15 mouse cellular contexts compared by ENCODE assay signal in the genomic region with DNA sequence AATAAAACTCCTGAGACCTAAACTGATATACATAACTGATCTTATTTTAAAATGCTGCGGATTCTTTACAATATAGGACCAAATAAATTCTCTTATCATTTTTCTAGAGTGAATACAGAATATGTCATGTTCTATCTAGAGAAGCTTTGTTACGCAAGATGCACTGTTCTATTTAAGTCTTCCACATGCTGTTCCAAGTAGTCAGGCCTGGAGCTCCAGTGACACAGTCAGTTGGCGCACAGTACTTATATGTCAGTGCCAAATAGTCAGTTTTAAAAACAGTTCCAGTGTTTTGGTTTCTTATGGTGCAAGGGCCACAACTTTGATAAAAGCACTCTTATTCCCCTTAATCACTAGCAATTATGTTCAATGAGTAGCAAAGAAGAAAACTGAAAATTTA.
A peak's percentile ranks its signal among the peaks of the same experiment; 100 is the strongest.
DNase-seq lines count a peak whose midpoint lies in the region.
"Had no signal": no experiment of that assay in that cellular context is flagged by ENCODE, and none has a peak within 500 bp of the region (broad histone marks: within the 10 kb centered on the region; RNA-seq: fewer than 3 reads in every experiment).

No protein-coding gene starts in this region.

- DNase-seq in frontal cortex, postnatal 36 days (ENCODE audit: low spot score in 2 of 2), result peak; percentile 2 to 30
- no peak for DNase-seq in frontal cortex, postnatal 14 days (ENCODE audit: low spot score in 2 of 2)
- DNase-seq in heart, adult 8-10 months (ENCODE audit: low spot score), result peak; percentile 20
- no peak for DNase-seq in heart, postnatal 25 days (ENCODE audit: low spot score)
- peak; percentile 11 for DNase-seq in right cerebral cortex, adult 18-20 months
- DNase-seq in right cerebral cortex, postnatal 4 days, result no peak
- DNase-seq in urinary bladder, adult 18-20 months (ENCODE audit: low spot score in 2 of 2), result no peak
- DNase-seq: adrenal gland, postnatal 36 days; B cell, adult 2 months; cerebellum, adult 11 months; cerebellum, postnatal 36 days; embryo, embryonic 11 days; heart, postnatal 10 days; kidney, postnatal 25 days; liver, postnatal 0 days had no signal

- intact Hi-C loops in heart, postnatal 25 days (cut with DNase I), result no loop called here

Comparison
In these comparisons a context has a peak if more than half of its experiments do, and no peak if none do; other contexts are left out.
1. DNase-seq: peak in frontal cortex, postnatal 36 days (2 of 2), heart, adult 8-10 months (single experiment) and right cerebral cortex, adult 18-20 months (single experiment); none in frontal cortex, postnatal 14 days (0 of 2), heart, postnatal 25 days (single experiment), right cerebral cortex, postnatal 4 days (single experiment) and urinary bladder, adult 18-20 months (0 of 2).